Mouse (Mus musculus) ES-Bruce4 (cell line): ENCODE results near the gene Calb2.

Source experiments
- CTCF ChIP-seq: IDR thresholded peaks from one replicate; pipeline ENCODE4 v1.8.1; 2011; ENCODE audit warnings: low read depth, low read length
- EP300 ChIP-seq: IDR thresholded peaks from 2 replicates; pipeline ENCODE4 v1.6.1; 2011; ENCODE audit warnings: low read depth, low read length; ENCODE audit not compliant: insufficient read depth
- POLR2A ChIP-seq: IDR thresholded peaks from one replicate; pipeline ENCODE4 v1.8.1; 2011; ENCODE audit warnings: low read length; ENCODE audit not compliant: insufficient read depth

GRCm38 (mm10) chr8:110145538-110145937 is 22.5 kb downstream of the Calb2 start:
- TF ChIP-seq CTCF = peak; percentile 89
- TF ChIP-seq EP300 = no peak
- TF ChIP-seq POLR2A = no peak
